Mouse (Mus musculus) myocyte (in vitro differentiated cells): ENCODE measurements at regions not wholly inside any gene's neighbourhood (a gene's known extent, or its start where the extent isn't known, plus 50 kb on each side); places are given as distances from the start of the nearest gene placed in this dataset.

Experiments used
- H3K27me3 ChIP-seq: one replicate; pipeline ENCODE4 v1.6.1; 2011; ENCODE audit not compliant: control insufficient read depth, insufficient read depth, insufficient read length
- H3K36me3 ChIP-seq: one replicate; pipeline ENCODE4 v1.6.1; 2011; ENCODE audit not compliant: control insufficient read depth, insufficient read depth
- H3K4me2 ChIP-seq: one replicate; pipeline ENCODE4 v1.6.1; 2011; ENCODE audit warnings: low read depth, control low read depth
- H3K4me3 ChIP-seq: one replicate; pipeline ENCODE4 v1.5.1; 2011; ENCODE audit warnings: mild to moderate bottlenecking, control low read depth, moderate library complexity
- H3K79me2 ChIP-seq: one replicate; pipeline ENCODE4 v1.6.1; 2011; ENCODE audit not compliant: control insufficient read depth, insufficient read depth
- H3ac ChIP-seq: one replicate; pipeline ENCODE4 v1.6.1; 2011; ENCODE audit not compliant: control insufficient read depth, insufficient read length
- CEBPB ChIP-seq: IDR thresholded peaks from 2 replicates; pipeline ENCODE4 v1.6.1; 2011; ENCODE audit warnings: mild to moderate bottlenecking, moderate library complexity; ENCODE audit not compliant: poor library complexity, insufficient read depth, severe bottlenecking
- E2F4 ChIP-seq: IDR thresholded peaks from one replicate; pipeline ENCODE4 v1.6.1; 2011; ENCODE audit warnings: mild to moderate bottlenecking, control low read depth, moderate library complexity; ENCODE audit not compliant: insufficient read depth
- MAX ChIP-seq: IDR thresholded peaks from one replicate; pipeline ENCODE4 v1.6.1; 2011; ENCODE audit warnings: low read depth, mild to moderate bottlenecking, control low read depth
- MYOD1 ChIP-seq, 3 experiments: IDR thresholded peaks; one replicate each; pipeline ENCODE4 v1.6.1; 2011; ENCODE audit warnings: control low read depth in 2 of 3, low read depth in 2 of 3, mild to moderate bottlenecking in 2 of 3, moderate library complexity in 1 of 3; ENCODE audit not compliant: insufficient read length in 2 of 3, control insufficient read depth in 1 of 3
- MYOG ChIP-seq, 3 experiments: IDR thresholded peaks; one replicate each; pipeline ENCODE4 v1.6.1; 2011; ENCODE audit warnings: control low read depth in 2 of 3, low read depth in 2 of 3, mild to moderate bottlenecking in 2 of 3; ENCODE audit not compliant: insufficient read length in 2 of 3, control insufficient read depth in 1 of 3, insufficient read depth in 1 of 3
- POLR2A ChIP-seq: IDR thresholded peaks from one replicate; pipeline ENCODE4 v1.6.1; 2011; ENCODE audit warnings: low read depth, mild to moderate bottlenecking, control low read depth, moderate library complexity; ENCODE audit not compliant: insufficient read length
- POLR2AphosphoS2 ChIP-seq: IDR thresholded peaks from one replicate; pipeline ENCODE4 v1.6.1; 2011; ENCODE audit warnings: low read depth, control low read depth; ENCODE audit not compliant: insufficient read length
- REST ChIP-seq: IDR thresholded peaks from one replicate; pipeline ENCODE4 v1.6.1; 2011; ENCODE audit warnings: mild to moderate bottlenecking, control low read depth, moderate library complexity; ENCODE audit not compliant: insufficient read depth, insufficient read length
- SRF ChIP-seq: IDR thresholded peaks from one replicate; pipeline ENCODE4 v1.6.1; 2011; ENCODE audit warnings: low read depth; ENCODE audit not compliant: control insufficient read depth, insufficient read length
- TCF12 ChIP-seq: IDR thresholded peaks from one replicate; pipeline ENCODE4 v1.6.1; 2011; ENCODE audit warnings: mild to moderate bottlenecking, control low read depth; ENCODE audit not compliant: poor library complexity, insufficient read depth, severe bottlenecking
- TCF3 ChIP-seq: IDR thresholded peaks from one replicate; pipeline ENCODE4 v1.6.1; 2011; ENCODE audit warnings: low read depth, control low read depth; ENCODE audit not compliant: insufficient read length
- USF1 ChIP-seq: IDR thresholded peaks from one replicate; pipeline ENCODE4 v1.6.1; 2011; ENCODE audit warnings: low read depth, mild to moderate bottlenecking, control low read depth, moderate library complexity

DNA sequence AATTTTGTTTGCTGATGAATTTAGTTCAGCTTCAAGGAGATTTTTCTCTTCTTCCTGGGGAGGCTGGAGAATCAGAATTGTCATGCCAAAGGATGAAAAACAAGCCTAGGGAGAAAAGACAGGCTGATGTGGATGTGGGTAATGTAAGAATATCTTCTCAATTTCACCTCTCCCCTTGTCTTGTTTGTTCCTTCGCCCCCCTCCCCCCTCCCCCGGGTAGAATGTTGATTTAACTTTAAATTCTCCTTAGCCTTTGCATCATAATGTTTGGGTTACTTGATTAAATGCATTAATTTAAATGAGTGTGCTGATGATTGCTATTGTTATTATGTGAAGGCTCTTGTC is 124.1 kb downstream of the Lca5 start:
- Histone ChIP-seq H3K4me2 (peak overlapping the region; percentile 55), H3ac (no peak overlapping the region), H3K79me2 (no peaks in the 10 kb centered on the region), H3K36me3 (no peaks in the 10 kb centered on the region), H3K4me3 (no peak overlapping the region), H3K27me3 (no peaks in the 10 kb centered on the region)
- TF ChIP-seq TCF12 (no peak), MYOG (IDR thresholded peaks at IDR 0.05; ENCODE audit: control insufficient read depth in 1 of 3, insufficient read depth in 1 of 3, insufficient read length in 2 of 3, low read depth in 2 of 3) (no peak), POLR2A (no peak), TCF3 (no peak), MAX (no peak), SRF (no peak), USF1 (no peak), MYOD1 (IDR thresholded peaks at IDR 0.05; ENCODE audit: control insufficient read depth in 1 of 3, insufficient read length in 2 of 3, low read depth in 2 of 3) (no peak), POLR2AphosphoS2 (no peak), E2F4 (no peak), CEBPB (no peak)

DNA sequence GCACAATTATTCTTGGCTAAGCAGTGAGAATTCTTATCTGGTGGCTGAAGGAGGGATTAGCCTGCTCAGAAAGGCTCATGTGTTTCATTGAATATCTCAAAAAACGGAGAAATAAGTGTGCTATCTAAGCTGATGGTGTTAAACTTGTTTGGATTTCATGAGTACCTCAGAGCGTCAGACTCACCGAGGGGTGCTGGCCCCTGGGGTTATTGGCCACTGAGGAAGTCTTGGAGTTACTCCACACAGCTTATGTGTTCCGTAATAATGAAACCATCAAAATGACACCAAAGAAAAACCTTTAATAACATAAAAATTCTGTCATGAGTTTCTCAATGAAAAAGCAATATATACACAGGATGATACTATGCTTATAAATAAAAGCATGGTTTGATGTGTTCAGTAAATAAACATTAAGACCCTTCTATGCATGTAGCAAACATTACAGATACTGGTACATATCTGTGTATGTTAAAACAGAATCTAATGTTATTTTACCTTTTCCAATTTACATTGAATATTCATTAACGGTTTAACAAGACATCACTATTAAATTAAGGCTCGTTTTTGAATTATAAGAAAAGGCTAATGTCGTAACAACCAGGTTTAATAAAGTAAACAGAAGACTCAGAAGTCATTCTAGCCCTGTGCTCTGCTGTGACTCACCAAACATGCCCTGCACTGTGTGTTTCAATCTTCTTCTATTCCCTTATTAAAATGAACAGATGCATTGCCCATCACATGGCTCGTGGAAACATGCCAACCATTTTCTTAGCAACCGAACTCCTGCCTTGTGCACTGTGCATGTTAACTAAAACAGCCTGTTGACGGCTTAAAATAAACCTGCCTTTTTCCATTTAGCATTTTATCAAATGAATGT is 124.7 kb downstream of the Lca5 start:
- no peak overlapping the region for H3ac ChIP-seq
- H3K4me3 ChIP-seq: no peak overlapping the region
- no peaks in the 10 kb centered on the region for H3K27me3 ChIP-seq
- peak overlapping the region; percentile 55 for H3K4me2 ChIP-seq
- H3K36me3 ChIP-seq: no peaks in the 10 kb centered on the region
- TF ChIP-seq SRF: no peak
- TF ChIP-seq E2F4: no peak
- TF ChIP-seq MYOG (IDR thresholded peaks at IDR 0.05; ENCODE audit: control insufficient read depth in 1 of 3, insufficient read depth in 1 of 3, insufficient read length in 2 of 3, low read depth in 2 of 3): no peak
- TF ChIP-seq REST: no peak
- TF ChIP-seq MYOD1 (IDR thresholded peaks at IDR 0.05; ENCODE audit: control insufficient read depth in 1 of 3, insufficient read length in 2 of 3, low read depth in 2 of 3): peak in 1 of 3 experiments; percentile 21
- no peak for TF ChIP-seq TCF12
- no peak for TF ChIP-seq POLR2A
- TF ChIP-seq TCF3: no peak
- no peak for TF ChIP-seq CEBPB
- peak; percentile 77 for TF ChIP-seq USF1
- no peaks in the 10 kb centered on the region for H3K79me2 ChIP-seq

DNA sequence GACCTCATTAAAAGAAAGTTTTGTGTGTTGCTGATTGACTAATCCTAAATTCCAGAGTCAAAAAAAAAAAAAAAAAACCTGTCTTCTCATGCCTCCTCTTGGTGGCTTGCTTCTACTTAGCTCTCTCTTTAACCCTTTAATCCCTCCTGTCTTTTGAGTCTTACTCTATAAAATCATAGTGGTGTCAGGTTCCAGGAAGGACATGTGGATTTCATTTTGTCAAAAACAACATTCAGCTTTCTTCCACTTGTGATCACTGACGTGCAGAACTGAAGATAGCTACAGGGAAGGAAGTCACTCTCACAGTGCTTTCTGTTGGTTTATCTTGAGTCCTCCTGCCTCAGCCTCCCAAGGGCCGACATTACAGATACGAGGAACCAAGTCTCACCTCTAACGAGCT is 132.2 kb downstream of the Lca5 start:
- Histone ChIP-seq H3ac (no peak overlapping the region), H3K4me3 (no peak overlapping the region), H3K36me3 (no peaks in the 10 kb centered on the region), H3K27me3 (no peaks in the 10 kb centered on the region), H3K4me2 (no peak overlapping the region), H3K79me2 (no peaks in the 10 kb centered on the region)
- no peak for TF ChIP-seq TCF3
- no peak for TF ChIP-seq POLR2AphosphoS2
- TF ChIP-seq TCF12: no peak
- TF ChIP-seq CEBPB: no peak
- no peak for TF ChIP-seq MYOD1 (IDR thresholded peaks at IDR 0.05; ENCODE audit: control insufficient read depth in 1 of 3, insufficient read length in 2 of 3, low read depth in 2 of 3)
- TF ChIP-seq E2F4: no peak
- TF ChIP-seq MAX: no peak

DNA sequence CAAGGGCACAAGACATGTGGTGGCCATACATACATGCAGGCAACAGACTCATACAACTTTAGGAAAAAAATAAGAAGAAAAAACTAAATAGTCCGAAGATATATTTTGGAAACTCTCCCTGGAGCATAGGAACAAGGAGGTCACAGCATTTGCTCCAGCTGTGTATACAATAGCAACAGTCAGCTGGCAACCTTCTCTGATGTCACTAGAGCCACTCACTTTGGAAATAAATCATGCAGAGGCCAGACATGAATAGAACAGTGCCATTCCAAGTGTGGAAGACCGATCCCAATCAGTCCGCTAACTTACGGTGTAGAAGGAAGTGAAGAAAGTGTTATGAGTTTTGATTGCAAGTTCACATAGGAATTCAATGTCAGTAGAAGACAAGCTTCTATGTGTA is 132.8 kb downstream of the Lca5 start:
- Histone ChIP-seq H3ac (no peak overlapping the region), H3K79me2 (no peaks in the 10 kb centered on the region), H3K27me3 (no peaks in the 10 kb centered on the region), H3K4me2 (no peak overlapping the region), H3K36me3 (no peaks in the 10 kb centered on the region), H3K4me3 (no peak overlapping the region)
- TF ChIP-seq MYOD1 (IDR thresholded peaks at IDR 0.05; ENCODE audit: control insufficient read depth in 1 of 3, insufficient read length in 2 of 3, low read depth in 2 of 3): no peak
- no peak for TF ChIP-seq SRF
- no peak for TF ChIP-seq E2F4
- no peak for TF ChIP-seq TCF12
- TF ChIP-seq POLR2A: no peak

DNA sequence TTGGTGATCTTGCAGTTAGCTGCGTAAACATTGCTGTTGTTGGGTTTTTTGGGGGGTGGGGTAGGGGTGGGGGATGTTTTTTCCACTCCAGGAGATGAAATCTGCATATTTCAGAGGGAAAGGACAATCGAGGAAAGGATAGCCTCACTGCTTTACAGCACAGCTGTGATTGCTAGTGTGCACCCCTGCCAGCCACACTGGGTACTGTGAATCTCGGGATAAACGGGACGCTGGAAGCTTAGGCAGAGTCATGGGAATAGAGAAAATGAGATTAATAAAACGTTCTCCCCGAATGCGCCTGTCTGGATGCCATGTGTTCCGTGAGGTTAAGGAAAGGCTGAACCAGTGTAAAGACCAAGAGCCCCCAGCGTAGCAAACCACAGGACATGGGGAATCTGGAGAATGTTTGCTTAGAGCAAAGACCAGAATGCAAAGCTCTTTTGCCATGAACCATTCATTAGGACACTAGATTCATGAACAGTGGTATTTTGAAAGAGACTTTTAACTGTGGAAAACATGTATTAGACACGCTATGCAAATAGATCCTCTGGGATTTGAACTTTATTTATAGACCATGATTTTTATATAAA is 133.5 kb downstream of the Lca5 start:
- TF ChIP-seq POLR2A (no peak), MYOD1 (IDR thresholded peaks at IDR 0.05; ENCODE audit: control insufficient read depth in 1 of 3, insufficient read length in 2 of 3, low read depth in 2 of 3) (no peak), MAX (no peak), TCF12 (no peak), REST (no peak), E2F4 (no peak), POLR2AphosphoS2 (no peak), SRF (no peak), MYOG (IDR thresholded peaks at IDR 0.05; ENCODE audit: control insufficient read depth in 1 of 3, insufficient read depth in 1 of 3, insufficient read length in 2 of 3, low read depth in 2 of 3) (no peak), USF1 (no peak), TCF3 (no peak), CEBPB (no peak)
- H3K4me2 ChIP-seq: no peak overlapping the region
- H3K36me3 ChIP-seq: no peaks in the 10 kb centered on the region
- H3K79me2 ChIP-seq: no peaks in the 10 kb centered on the region
- no peak overlapping the region for H3ac ChIP-seq
- no peaks in the 10 kb centered on the region for H3K27me3 ChIP-seq
- H3K4me3 ChIP-seq: no peak overlapping the region
